Mouse (Mus musculus): Measurements from ENCODE around the gene Cuedc1.
A peak's percentile ranks its signal among the peaks of the same experiment; 100 is the strongest.

Cuedc1 gene

DNA sequence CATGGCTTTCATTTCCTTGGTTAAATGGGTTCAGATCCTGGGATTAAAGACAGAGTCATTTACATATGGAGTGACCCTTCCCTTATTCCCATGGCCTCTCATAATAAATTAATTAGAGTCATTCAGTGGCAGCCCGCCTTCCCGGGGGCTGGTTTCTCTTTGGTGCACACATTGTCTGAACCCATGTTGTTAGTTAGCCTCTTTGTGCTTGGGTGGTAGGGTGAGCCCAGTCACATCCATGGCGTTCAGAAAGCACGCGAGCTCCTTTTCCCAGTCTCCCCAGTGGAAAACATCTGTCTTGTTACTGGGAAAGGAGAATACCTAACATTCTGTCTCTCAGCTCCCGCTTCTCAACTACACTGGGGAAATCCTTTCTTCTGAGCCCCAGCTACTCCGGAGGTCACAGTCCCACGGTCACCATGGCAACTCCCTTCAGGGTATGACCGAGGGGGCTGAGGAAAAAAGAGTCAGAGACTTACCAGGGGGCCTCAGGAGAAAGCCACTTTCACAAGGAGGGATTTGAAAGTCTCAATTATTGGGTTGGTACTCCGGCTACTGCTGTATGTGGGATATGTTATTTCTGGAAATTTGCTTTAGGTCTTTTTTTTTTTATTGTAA, 143.0 kb downstream of the Cuedc1 start:
- DNase-seq (ENCODE audit: low read depth, low spot score): peak; percentile 42

DNA sequence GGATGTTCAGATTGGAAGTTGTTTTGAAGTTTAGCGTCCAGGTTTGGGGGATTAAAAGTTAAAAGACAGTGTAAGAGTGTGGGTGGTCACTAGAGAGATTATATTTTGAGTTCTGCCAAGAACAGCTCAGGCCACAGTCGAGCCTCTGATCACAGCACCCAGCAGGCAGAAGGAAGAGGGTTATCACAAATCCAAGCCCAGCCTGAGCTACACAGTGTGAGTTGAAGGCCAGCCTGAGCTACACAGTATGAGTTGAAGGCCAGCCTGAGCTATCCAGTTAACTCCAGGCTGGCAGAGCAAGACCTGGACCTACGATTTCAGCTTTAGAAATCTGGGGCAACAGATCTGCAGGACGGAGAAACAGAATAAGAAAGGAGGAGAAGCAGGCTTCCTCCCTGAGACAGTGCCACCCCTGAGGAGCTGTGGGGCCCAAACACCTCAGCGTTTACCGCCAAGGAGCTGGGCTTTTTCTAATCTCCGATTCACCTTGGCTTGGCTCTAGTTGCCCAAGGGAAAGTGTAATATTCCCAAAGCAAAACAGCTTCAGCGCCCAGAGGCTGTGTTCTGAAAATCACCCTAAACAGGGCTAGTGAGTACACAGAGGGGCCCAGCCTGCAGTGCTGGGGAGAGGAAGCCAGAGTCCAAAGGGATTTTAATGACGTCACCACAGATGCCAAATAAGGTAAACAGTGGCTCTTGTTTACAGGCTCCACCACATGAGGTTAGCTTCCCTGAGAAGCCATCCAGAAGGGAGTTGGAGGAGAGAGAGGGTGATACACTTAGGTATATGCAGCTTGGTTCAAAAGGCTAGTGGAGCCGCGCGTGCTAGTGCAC, 143.8 kb downstream of the Cuedc1 start:
- no peak for DNase-seq (ENCODE audit: low read depth, low spot score)
